Mouse (Mus musculus) stomach, postnatal 0 days (tissue): ENCODE results near the gene Med13l. TPM values are rescaled to one million over a fixed set of nuclear protein-coding genes. Genes with fewer than 3 reads are reported as not detected.

Experiments
- ATAC-seq: fragments of 200-750 bp; cut with Nextera tagmentation; 2 replicates; pipeline ENCODE4 v1.8.0; 2017; ENCODE audit not compliant: low FRiP score, low TSS enrichment
- DNase-seq: peaks from one replicate; pipeline ENCODE4 v3.0.0-alpha.2; 2016; ENCODE audit warnings: low spot score
- H3K27ac ChIP-seq: fragments of 300-500 bp; sonication (generic); replicated peaks from 2 replicates; pipeline ENCODE4 v1.5.1; 2014; ENCODE audit warnings: mild to moderate bottlenecking, control low read depth
- H3K27me3 ChIP-seq: fragments of 300-500 bp; sonication (generic); 2 replicates; pipeline ENCODE4 v1.6.1; 2014; ENCODE audit warnings: low read length; ENCODE audit not compliant: control insufficient read depth, insufficient read depth
- H3K36me3 ChIP-seq: fragments of 300-500 bp; sonication (generic); 2 replicates; pipeline ENCODE4 v1.6.1; 2014; ENCODE audit warnings: low read length, mixed read lengths; ENCODE audit not compliant: control insufficient read depth, insufficient read depth
- H3K4me1 ChIP-seq: fragments of 300-500 bp; sonication (generic); replicated peaks from 2 replicates; pipeline ENCODE4 v1.6.1; 2014; ENCODE audit warnings: antibody characterized with exemption; ENCODE audit not compliant: control insufficient read depth, insufficient read depth
- H3K4me2 ChIP-seq: fragments of 300-500 bp; sonication (generic); replicated peaks from 2 replicates; pipeline ENCODE4 v1.6.1; 2014; ENCODE audit warnings: low read depth, mild to moderate bottlenecking, control low read depth, moderate library complexity
- H3K4me3 ChIP-seq: fragments of 300-500 bp; sonication (generic); 2 replicates; pipeline ENCODE4 v1.5.1; 2014; ENCODE audit warnings: low read depth, low read length, control low read depth
- H3K9ac ChIP-seq: fragments of 300-500 bp; sonication (generic); 2 replicates; pipeline ENCODE4 v1.6.1; 2014; ENCODE audit warnings: mild to moderate bottlenecking, low read length, control low read depth, mixed read lengths
- H3K9me3 ChIP-seq: fragments of 300-500 bp; sonication (generic); 2 replicates; pipeline ENCODE4 v1.6.1; 2016; ENCODE audit warnings: low read length; ENCODE audit not compliant: control insufficient read depth
- CTCF ChIP-seq: IDR thresholded peaks from 2 replicates; pipeline ENCODE4 v1.5.1; 2016; ENCODE audit warnings: antibody characterized with exemption, low read depth, mild to moderate bottlenecking, moderate library complexity
- EP300 ChIP-seq: optimal IDR thresholded peaks from 2 replicates; pipeline ENCODE3; 2016; ENCODE audit warnings: antibody characterized with exemption
- WGBS: fragments of 180-500 bp; shearing (Covaris S2); extraction: QIAGEN DNeasy Blood & Tissue Kit; methylation state at CpG from one replicate; pipeline ENCODE4 v1.1.7; 2014; 5-methylcytosine and 5-hydroxymethylcytosine counted together
- polyA plus RNA-seq: library from polyadenylated mRNA; unstranded; fragments of >200 nt; fragmentation: Nextera tagmentation; extraction: Ambion mirVana; gene quantifications from 2 replicates; pipeline ENCODE4 v1.2.1, GENCODE M21; 2015

Med13l gene
- polyA plus RNA-seq, 1 experiment from 2014 or later = 5.4 TPM

GRCm38 (mm10) chr5:118574997-118575396 is 14.5 kb downstream of the Med13l start:
- WGBS = 79% methylated on average over 7 of the region's 7 CpGs
- no peak overlapping the region for H3K4me3 ChIP-seq
- ATAC-seq (no peak), DNase-seq (no peak)
- H3K9ac ChIP-seq = no peak overlapping the region
- no peak overlapping the region for H3K4me2 ChIP-seq
- no peaks in the 10 kb centered on the region for H3K27me3 ChIP-seq
- no peaks in the 10 kb centered on the region; the same call in 1 of the 2 replicates for H3K4me1 ChIP-seq
- H3K27ac ChIP-seq = no peak overlapping the region
- no peak for TF ChIP-seq EP300
- TF ChIP-seq CTCF = peak; percentile 44
- no peaks in the 10 kb centered on the region for H3K9me3 ChIP-seq
- H3K36me3 ChIP-seq = no peaks in the 10 kb centered on the region

DNA sequence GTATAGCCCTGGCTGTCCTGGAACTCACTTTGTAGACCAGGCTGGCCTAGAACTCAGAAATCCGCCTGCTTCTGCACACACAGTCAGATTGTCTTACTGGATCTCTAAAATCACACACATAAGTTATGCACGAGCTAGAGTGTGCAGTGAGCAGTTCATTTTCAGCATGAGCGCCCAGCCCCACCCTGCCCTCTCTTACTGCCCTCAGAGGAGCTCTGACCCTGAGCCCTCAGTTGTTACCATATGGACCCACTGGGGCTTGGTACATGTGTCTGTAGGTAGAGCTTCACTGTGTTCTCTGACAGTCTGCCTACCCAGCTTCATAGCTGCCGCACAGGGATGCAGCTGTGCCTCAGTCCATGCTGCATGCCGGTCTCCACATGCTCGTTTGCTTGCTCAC is 15.4 kb downstream of the Med13l start:
- ATAC-seq = no peak
- Histone ChIP-seq H3K27ac (no peak overlapping the region), H3K9me3 (no peaks in the 10 kb centered on the region), H3K4me3 (no peak overlapping the region), H3K36me3 (no peaks in the 10 kb centered on the region), H3K4me1 (no peaks in the 10 kb centered on the region; the same call in 1 of the 2 replicates), H3K27me3 (no peaks in the 10 kb centered on the region), H3K9ac (no peak overlapping the region), H3K4me2 (no peak overlapping the region)
- WGBS = 80% methylated on average over 6 of the region's 6 CpGs
- no peak for DNase-seq
- no peak for TF ChIP-seq EP300

GRCm38 (mm10) chr5:118576731-118577130 is 16.3 kb downstream of the Med13l start:
- H3K27me3 ChIP-seq = no peaks in the 10 kb centered on the region
- DNase-seq (no peak), ATAC-seq (no peak)
- no peak overlapping the region for H3K9ac ChIP-seq
- WGBS = 57% methylated on average over 3 of the region's 3 CpGs
- no peak overlapping the region for H3K4me2 ChIP-seq
- H3K9me3 ChIP-seq = no peaks in the 10 kb centered on the region
- TF ChIP-seq CTCF = no peak
- no peak for TF ChIP-seq EP300
- H3K4me3 ChIP-seq = no peak overlapping the region
- no peaks in the 10 kb centered on the region for H3K36me3 ChIP-seq
- H3K4me1 ChIP-seq = no peaks in the 10 kb centered on the region; the same call in 1 of the 2 replicates
- no peak overlapping the region for H3K27ac ChIP-seq

DNA sequence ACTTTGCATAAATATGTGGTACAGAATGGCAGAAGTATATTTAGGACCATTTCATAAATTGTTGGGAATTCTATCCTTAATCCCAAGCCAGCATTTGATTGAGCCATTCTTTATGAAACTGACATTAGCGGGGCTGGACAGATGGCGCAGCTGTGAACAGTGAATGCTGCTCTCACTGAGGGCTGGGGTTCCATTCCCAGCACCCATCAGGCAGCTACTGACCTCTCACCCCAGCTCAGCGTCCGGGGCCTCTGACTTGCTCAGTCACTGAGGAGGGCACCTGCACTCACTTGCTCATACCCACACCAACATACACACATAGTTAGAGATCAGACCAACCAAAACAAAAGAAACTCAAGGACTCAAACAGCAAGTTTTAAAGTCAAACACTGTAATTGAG is 24.9 kb downstream of the Med13l start:
- no peak overlapping the region for H3K27ac ChIP-seq
- no peaks in the 10 kb centered on the region for H3K27me3 ChIP-seq
- H3K9ac ChIP-seq = no peak overlapping the region
- no peak overlapping the region for H3K4me3 ChIP-seq
- no peak for TF ChIP-seq EP300
- no peak for TF ChIP-seq CTCF
- no peak overlapping the region for H3K4me2 ChIP-seq
- H3K9me3 ChIP-seq = no peaks in the 10 kb centered on the region
- peaks cover 7% of the 10 kb centered on the region for H3K4me1 ChIP-seq
- no peak for ATAC-seq
- WGBS = 51% methylated on average over 4 of the region's 4 CpGs
- DNase-seq = no peak
- no peaks in the 10 kb centered on the region for H3K36me3 ChIP-seq

DNA sequence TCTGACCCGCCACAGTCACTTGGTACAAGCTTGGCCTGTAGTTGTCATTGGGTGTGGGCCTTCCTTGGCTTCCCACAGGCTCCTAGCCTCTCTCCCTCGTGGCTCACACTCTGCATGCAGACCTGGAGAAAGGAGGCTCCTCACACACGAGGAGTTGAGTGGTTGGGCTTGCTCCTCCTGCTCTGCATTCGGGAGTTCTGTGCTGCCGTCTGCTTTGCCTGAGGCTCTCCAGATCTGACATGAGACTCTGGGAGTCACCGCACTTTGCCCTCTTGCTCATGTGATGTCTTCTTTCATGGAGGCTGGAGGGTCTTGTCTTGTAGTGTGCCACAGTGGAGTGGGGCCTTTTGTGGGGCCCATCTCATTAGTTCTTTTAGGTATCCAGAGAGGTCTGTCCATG is 26.1 kb downstream of the Med13l start:
- no peaks in the 10 kb centered on the region for H3K9me3 ChIP-seq
- H3K4me2 ChIP-seq = no peak overlapping the region
- H3K4me3 ChIP-seq = no peak overlapping the region
- H3K4me1 ChIP-seq = peaks cover 10% of the 10 kb centered on the region
- H3K9ac ChIP-seq = no peak overlapping the region
- WGBS = 49% methylated on average over 6 of the region's 6 CpGs
- no peak overlapping the region for H3K27ac ChIP-seq
- H3K36me3 ChIP-seq = no peaks in the 10 kb centered on the region
- ATAC-seq = no peak
- no peaks in the 10 kb centered on the region for H3K27me3 ChIP-seq
- TF ChIP-seq EP300 (no peak), CTCF (no peak)
- DNase-seq = no peak

DNA sequence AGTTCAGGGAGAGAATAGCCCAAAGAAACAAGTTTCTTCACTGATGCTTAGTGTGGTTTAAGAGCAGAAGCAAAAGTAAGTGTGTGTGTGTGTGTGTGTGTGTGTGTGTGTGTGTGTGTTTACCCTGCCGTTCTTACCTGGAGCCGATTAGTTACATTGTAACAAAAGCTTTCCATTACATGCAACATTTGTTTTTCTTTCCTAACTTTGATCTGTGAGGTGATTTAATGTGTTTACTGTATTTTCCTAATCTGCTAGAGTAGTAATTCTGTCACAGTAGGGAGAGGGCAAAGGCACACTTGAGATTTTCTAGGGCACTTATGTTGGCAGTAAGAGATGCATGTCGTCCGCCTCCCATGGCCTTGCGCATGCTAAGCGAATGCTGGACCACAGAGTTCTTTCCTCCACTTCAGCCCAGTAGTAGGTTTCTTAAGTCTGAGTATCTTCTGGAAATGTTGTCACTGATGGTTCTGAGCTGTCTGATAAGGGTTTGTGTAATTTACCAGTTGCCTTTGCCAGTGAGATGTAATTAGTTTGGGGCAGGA is 28.0 kb downstream of the Med13l start:
- Histone ChIP-seq H3K9me3 (no peaks in the 10 kb centered on the region), H3K27ac (no peak overlapping the region), H3K27me3 (no peaks in the 10 kb centered on the region), H3K9ac (no peak overlapping the region), H3K36me3 (no peaks in the 10 kb centered on the region), H3K4me3 (no peak overlapping the region), H3K4me2 (no peak overlapping the region), H3K4me1 (peaks cover 12% of the 10 kb centered on the region)
- no peak for TF ChIP-seq CTCF
- DNase-seq (no peak), ATAC-seq (no peak)
- WGBS = 75% methylated on average over 6 of the region's 6 CpGs
